Comparison of ENCODE assay signal across 7 mouse cellular contexts in genomic region chr11:59787199-59787781, GRCm38 (mm10). TPM values are rescaled to one million over a fixed set of nuclear protein-coding genes. Genes with fewer than 3 reads are reported as not detected.
A peak's percentile ranks its signal among the peaks of the same experiment; 100 is the strongest.
DNase-seq lines count a peak whose midpoint lies in the region; ATAC-seq and TF ChIP-seq lines count a peak whose summit lies in the region.

Pld6 (minus strand) TSS chr11:59787645.

- TF ChIP-seq EP300 in liver, postnatal 0 days (IDR thresholded peaks at IDR 0.05; ENCODE audit: low read depth) = no peak
- no peak for TF ChIP-seq EP300 in stomach, postnatal 0 days (optimal IDR thresholded peaks at IDR 0.05)

- ATAC-seq in intestine, postnatal 0 days = peak; percentile 62
- ATAC-seq in liver, postnatal 0 days = peak; percentile 90
- ATAC-seq in neural tube, embryonic 11.5 days (ENCODE audit: insufficient read depth, low FRiP score, low TSS enrichment) = no peak
- peak; percentile 81 for ATAC-seq in stomach, postnatal 0 days (ENCODE audit: low FRiP score, low TSS enrichment)

- no peak within 1 kb of the TSS for H3K27ac ChIP-seq in bone marrow macrophage, adult 2 months (ENCODE audit: insufficient read depth, low read depth, low read length)
- no peak within 1 kb of the TSS for H3K27ac ChIP-seq in intestine, postnatal 0 days (ENCODE audit: low read depth, low read length)
- 0 out of 2 replicates have a peak within 1 kb of the TSS, but pooled peaks have one; percentile 22 for H3K27ac ChIP-seq in liver, postnatal 0 days (ENCODE audit: low read depth)
- H3K27ac ChIP-seq in neural tube, embryonic 11.5 days (ENCODE audit: low read depth, low read length) = no peak within 1 kb of the TSS
- peak within 1 kb of the TSS; percentile 53; the same call in 1 of the 2 replicates for H3K27ac ChIP-seq in stomach, postnatal 0 days (replicated peaks)

- H3K4me2 ChIP-seq in intestine, postnatal 0 days (replicated peaks; ENCODE audit: low read depth) = peak within 1 kb of the TSS; percentile 91
- peak within 1 kb of the TSS; percentile 84 for H3K4me2 ChIP-seq in liver, postnatal 0 days (ENCODE audit: low read depth, low read length)
- peak within 1 kb of the TSS; percentile 61 for H3K4me2 ChIP-seq in neural tube, embryonic 11.5 days (ENCODE audit: low read depth)
- H3K4me2 ChIP-seq in stomach, postnatal 0 days (replicated peaks; ENCODE audit: low read depth) = peak within 1 kb of the TSS; percentile 84

- H3K27me3 ChIP-seq in intestine, postnatal 0 days (replicated peaks; ENCODE audit: control insufficient read depth, insufficient read depth, low read length) = no peaks in the 10 kb centered on the region
- no peaks in the 10 kb centered on the region for H3K27me3 ChIP-seq in liver, postnatal 0 days (ENCODE audit: insufficient read depth, low read length)
- 0 out of 2 replicates have a peak, but pooled peaks cover 2% of the 10 kb centered on the region for H3K27me3 ChIP-seq in neural tube, embryonic 11.5 days (ENCODE audit: control insufficient read depth, insufficient read depth, low read length)
- H3K27me3 ChIP-seq in stomach, postnatal 0 days (ENCODE audit: control insufficient read depth, insufficient read depth, low read length) = no peaks in the 10 kb centered on the region

- TF ChIP-seq POLR2A in bone marrow macrophage, adult 2 months (IDR thresholded peaks at IDR 0.05; ENCODE audit: borderline replicate concordance, low read depth, low read length) = no peak

- H3K9ac ChIP-seq in intestine, postnatal 0 days (ENCODE audit: low read depth, low read length) = peak within 1 kb of the TSS; percentile 46
- H3K9ac ChIP-seq in liver, postnatal 0 days (replicated peaks) = peak within 1 kb of the TSS; percentile 64
- H3K9ac ChIP-seq in neural tube, embryonic 11.5 days (ENCODE audit: low read length) = peak within 1 kb of the TSS; percentile 37
- peak within 1 kb of the TSS; percentile 52 for H3K9ac ChIP-seq in stomach, postnatal 0 days (ENCODE audit: low read length)

- DNase-seq in R1 (ENCODE audit: low read depth, low spot score) = peak; percentile 92
- DNase-seq in gastrocnemius, postnatal 14 days = peak; percentile 70
- DNase-seq in liver, postnatal 0 days = peak; percentile 83
- DNase-seq in neural tube, embryonic 11.5 days (ENCODE audit: low spot score) = peak; percentile 77
- peak; percentile 88 for DNase-seq in stomach, postnatal 0 days (ENCODE audit: low spot score)

- intact Hi-C loops in gastrocnemius, postnatal 14 days (cut with DNase I; ENCODE audit: low total_unique reads) = no loop called here

- no peaks in the 10 kb centered on the region for H3K4me1 ChIP-seq in bone marrow macrophage, adult 2 months (ENCODE audit: control insufficient read depth, insufficient read depth, low read length)
- H3K4me1 ChIP-seq in intestine, postnatal 0 days (replicated peaks; ENCODE audit: control insufficient read depth, insufficient read depth, low read length) = peaks cover 8% of the 10 kb centered on the region; the same call in 1 of the 2 replicates
- peaks cover 9% of the 10 kb centered on the region for H3K4me1 ChIP-seq in liver, postnatal 0 days (ENCODE audit: insufficient read depth)
- no peaks in the 10 kb centered on the region for H3K4me1 ChIP-seq in neural tube, embryonic 11.5 days (ENCODE audit: control insufficient read depth, insufficient read depth, low read length)
- H3K4me1 ChIP-seq in stomach, postnatal 0 days (replicated peaks; ENCODE audit: control insufficient read depth, insufficient read depth) = peaks cover 4% of the 10 kb centered on the region

- no peaks in the 10 kb centered on the region for H3K9me3 ChIP-seq in intestine, postnatal 0 days (ENCODE audit: control insufficient read depth)
- no peaks in the 10 kb centered on the region for H3K9me3 ChIP-seq in liver, postnatal 0 days (ENCODE audit: low read length)
- H3K9me3 ChIP-seq in neural tube, embryonic 11.5 days (ENCODE audit: control insufficient read depth, low read length) = no peaks in the 10 kb centered on the region
- no peaks in the 10 kb centered on the region for H3K9me3 ChIP-seq in stomach, postnatal 0 days (ENCODE audit: control insufficient read depth, low read length)

- H3K36me3 ChIP-seq in intestine, postnatal 0 days (ENCODE audit: control insufficient read depth, insufficient read depth) = peaks cover 13% of the 10 kb centered on the region
- H3K36me3 ChIP-seq in liver, postnatal 0 days (replicated peaks; ENCODE audit: insufficient read depth, low read length) = peaks cover 6% of the 10 kb centered on the region
- peaks cover 3% of the 10 kb centered on the region; the same call in 1 of the 2 replicates for H3K36me3 ChIP-seq in neural tube, embryonic 11.5 days (ENCODE audit: control insufficient read depth, insufficient read depth, low read length)
- peaks cover 8% of the 10 kb centered on the region for H3K36me3 ChIP-seq in stomach, postnatal 0 days (ENCODE audit: control insufficient read depth, insufficient read depth, low read length)

- TF ChIP-seq CTCF in bone marrow macrophage, adult 2 months (IDR thresholded peaks at IDR 0.05; ENCODE audit: low read depth, low read length) = no peak
- peak; percentile 6; the same call in 1 of the 2 replicates for TF ChIP-seq CTCF in intestine, postnatal 0 days (IDR thresholded peaks at IDR 0.05; ENCODE audit: low read depth)
- 0 out of 2 replicates have a peak, but pooled peaks have one; percentile 3 for TF ChIP-seq CTCF in liver, postnatal 0 days (IDR thresholded peaks at IDR 0.05; ENCODE audit: low read depth)
- TF ChIP-seq CTCF in stomach, postnatal 0 days (IDR thresholded peaks at IDR 0.05; ENCODE audit: low read depth) = peak; percentile 31; the same call in 1 of the 2 replicates

- 1% methylated on average over 50 of the region's 51 CpGs for WGBS in intestine, postnatal 0 days
- under 1% methylated on average over 45 of the region's 51 CpGs for WGBS in liver, postnatal 0 days (ENCODE audit: insufficient replicate concordance)
- WGBS in neural tube, embryonic 11.5 days = 1% methylated on average over 48 of the region's 51 CpGs
- under 1% methylated on average over 51 of the region's 51 CpGs for WGBS in stomach, postnatal 0 days

- H3K4me3 ChIP-seq in bone marrow macrophage, adult 2 months (ENCODE audit: insufficient read depth, low read length) = peak within 1 kb of the TSS; percentile 57
- H3K4me3 ChIP-seq in intestine, postnatal 0 days (ENCODE audit: low read depth, low read length) = peak within 1 kb of the TSS; percentile 44
- H3K4me3 ChIP-seq in liver, postnatal 0 days (ENCODE audit: low read depth, low read length) = peak within 1 kb of the TSS; percentile 47
- H3K4me3 ChIP-seq in neural tube, embryonic 11.5 days (ENCODE audit: low read depth, low read length) = peak within 1 kb of the TSS; percentile 21
- peak within 1 kb of the TSS; percentile 47 for H3K4me3 ChIP-seq in stomach, postnatal 0 days (ENCODE audit: low read depth, low read length)

RNA-seq across cellular contexts. Expression of gene Pld6, which starts in this region (rescaled TPM):
- polyA plus RNA-seq in bone marrow macrophage, adult 2 months (2012; ENCODE audit: insufficient read depth, insufficient read length, missing spikeins) = not detected in 2 replicates
- under 1 TPM in 1 of 2 experiments, not detected in 1; 0.12 TPM for total RNA-seq in gastrocnemius, postnatal 14 days (2021)
- polyA plus RNA-seq in intestine, postnatal 0 days (2015; fragmentation: Nextera tagmentation; extraction: Ambion mirVana) = 0.67 and 0.89 TPM in 2 replicates
- polyA plus RNA-seq in liver, postnatal 0 days (2015; fragmentation: Nextera tagmentation; extraction: Ambion mirVana) = 1.7 and 2.0 TPM in 2 replicates
- polyA plus RNA-seq in neural tube, embryonic 11.5 days (2014; fragmentation: Nextera tagmentation; extraction: Ambion mirVana) = 0.60 and 0.69 TPM in 2 replicates
- polyA plus RNA-seq in stomach, postnatal 0 days (2015; fragmentation: Nextera tagmentation; extraction: Ambion mirVana) = 5.9 and 6.7 TPM in 2 replicates

Comparison
In these comparisons a context has a peak if more than half of its experiments do, and no peak if none do; other contexts are left out.
1. Peak in DNase-seq in gastrocnemius, postnatal 14 days; RNA of the gene not detected or under 1 TPM.
2. Peak in ATAC-seq, H3K4me3 ChIP-seq, H3K9ac ChIP-seq and H3K4me2 ChIP-seq in intestine, postnatal 0 days; RNA of the gene not detected or under 1 TPM.
3. Peak in DNase-seq, H3K4me3 ChIP-seq, H3K9ac ChIP-seq and H3K4me2 ChIP-seq in neural tube, embryonic 11.5 days; RNA of the gene not detected or under 1 TPM.
4. H3K27ac ChIP-seq: peak in liver, postnatal 0 days (single experiment) and stomach, postnatal 0 days (single experiment); none in bone marrow macrophage, adult 2 months (single experiment), intestine, postnatal 0 days (single experiment) and neural tube, embryonic 11.5 days (single experiment).
5. Peak in every context shown above with its lines, with median percentiles within 50 percentile points of each other: DNase-seq, H3K4me3 ChIP-seq, H3K4me2 ChIP-seq and H3K9ac ChIP-seq.